Mouse (Mus musculus) left cerebral cortex, postnatal 25 days (tissue): ENCODE results near the gene Tmem138. TPM values are rescaled to one million over a fixed set of nuclear protein-coding genes. Genes with fewer than 3 reads are reported as not detected.
A peak's percentile ranks its signal among the peaks of the same experiment; 100 is the strongest.
"Not testable (repeated sequence)": the region's sequence is repeated elsewhere in the genome, so short reads cannot be mapped to it uniquely, and the experiment has no call there.

Experiments
- DNase-seq, 2 experiments: peaks; one replicate each; pipeline ENCODE4 v3.0.0; 2022; ENCODE audit warnings: low spot score in 2 of 2, mixed read lengths in 1 of 2
- intact Hi-C: fragments of 180-260 bp; cut with DNase I; formaldehyde crosslinking; loops from one replicate; pipeline ENCODE4 v1.15.1; 2025
- total RNA-seq, 2 experiments: library from RNA; stranded (reverse); gene quantifications; 2 replicates each; pipeline ENCODE4 v1.2.3; 2021

The Tmem138 gene
- total RNA-seq, 2 experiments from 2014 or later, result 12.4 to 13.6 TPM

DNA sequence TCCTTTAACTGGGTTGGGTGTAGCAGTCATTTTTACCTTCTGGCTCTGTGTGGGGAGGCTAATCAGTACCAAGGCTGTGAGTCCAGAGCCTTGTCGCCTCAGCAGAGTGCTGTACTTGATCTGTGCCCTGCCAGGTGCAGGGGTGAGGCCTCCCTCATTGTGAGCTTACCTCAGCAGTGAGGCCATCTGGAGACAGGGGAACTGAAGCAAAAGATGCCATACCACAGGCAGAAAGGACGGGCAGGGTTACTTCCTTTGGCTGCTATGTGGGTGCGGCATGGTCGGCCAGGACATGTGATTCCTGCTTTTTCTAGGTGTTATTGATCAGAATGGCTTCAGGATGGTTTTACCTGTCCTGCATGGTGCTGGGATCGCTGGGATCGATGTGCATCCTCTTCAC lies 4.8 kb upstream of the Tmem138 start:
- intact Hi-C loops, result no loop called here
- DNase-seq, result no peak

- intact Hi-C loops, result no loop called here
- no peak for DNase-seq
Measured at GRCm38 (mm10) chr19:10580761-10581160, 3.6 kb upstream of the Tmem138 start.

DNA sequence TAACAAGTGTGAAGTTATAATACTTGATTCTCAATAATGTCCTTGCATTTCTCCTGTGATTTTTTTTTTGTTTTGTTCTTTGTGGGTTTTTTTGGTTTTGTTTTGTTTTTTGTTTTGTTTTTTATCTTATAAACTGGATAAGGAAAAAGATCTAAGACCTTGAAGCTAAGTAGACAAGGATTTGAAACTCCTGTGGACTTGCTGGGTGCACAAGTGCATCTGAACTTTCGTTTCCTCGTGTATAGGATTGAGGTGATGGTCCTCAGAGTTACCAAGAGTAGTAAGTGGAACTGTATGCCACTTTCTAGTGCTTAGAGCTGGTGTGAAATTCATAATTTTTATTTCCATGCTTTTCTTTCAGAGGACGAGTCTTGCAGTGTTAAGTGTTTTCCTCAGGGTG lies 2.9 kb upstream of the Tmem138 start:
- intact Hi-C loops, result no loop called here

GRCm38 (mm10) chr19:10569627-10570026 lies 7.5 kb downstream of the Tmem138 start:
- intact Hi-C loops, result no loop called here
- DNase-seq, result no peak

More for the DNA sequence above, 2.9 kb upstream of the Tmem138 start:
- DNase-seq, result no peak

DNA sequence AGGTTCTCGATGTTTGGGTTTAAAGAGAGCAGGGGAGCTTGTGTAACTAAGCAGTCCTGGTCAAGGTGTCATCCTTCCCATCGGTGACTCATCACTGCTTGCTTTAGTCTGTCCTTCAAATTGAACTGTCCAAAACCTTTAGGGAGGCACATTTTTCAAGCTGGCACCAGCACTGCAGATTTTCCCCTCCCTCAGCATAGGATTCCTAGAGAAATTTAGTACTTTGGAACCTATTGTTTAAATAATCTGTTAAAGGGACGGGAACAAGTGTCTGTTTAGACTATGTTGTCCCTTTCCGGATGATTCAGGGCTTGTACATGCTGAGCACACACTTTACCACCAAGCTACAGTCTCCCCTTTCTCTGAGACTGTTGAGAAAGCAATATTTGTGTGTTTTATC lies 11.9 kb downstream of the Tmem138 start:
- intact Hi-C loops, result no loop called here
- DNase-seq, result no peak

- intact Hi-C loops, result no loop called here
- no peak for DNase-seq
Measured at GRCm38 (mm10) chr19:10564278-10564677, 12.9 kb downstream of the Tmem138 start.

GRCm38 (mm10) chr19:10562351-10562750 lies 14.8 kb downstream of the Tmem138 start:
- no peak for DNase-seq
- intact Hi-C loops, result no loop called here

DNA sequence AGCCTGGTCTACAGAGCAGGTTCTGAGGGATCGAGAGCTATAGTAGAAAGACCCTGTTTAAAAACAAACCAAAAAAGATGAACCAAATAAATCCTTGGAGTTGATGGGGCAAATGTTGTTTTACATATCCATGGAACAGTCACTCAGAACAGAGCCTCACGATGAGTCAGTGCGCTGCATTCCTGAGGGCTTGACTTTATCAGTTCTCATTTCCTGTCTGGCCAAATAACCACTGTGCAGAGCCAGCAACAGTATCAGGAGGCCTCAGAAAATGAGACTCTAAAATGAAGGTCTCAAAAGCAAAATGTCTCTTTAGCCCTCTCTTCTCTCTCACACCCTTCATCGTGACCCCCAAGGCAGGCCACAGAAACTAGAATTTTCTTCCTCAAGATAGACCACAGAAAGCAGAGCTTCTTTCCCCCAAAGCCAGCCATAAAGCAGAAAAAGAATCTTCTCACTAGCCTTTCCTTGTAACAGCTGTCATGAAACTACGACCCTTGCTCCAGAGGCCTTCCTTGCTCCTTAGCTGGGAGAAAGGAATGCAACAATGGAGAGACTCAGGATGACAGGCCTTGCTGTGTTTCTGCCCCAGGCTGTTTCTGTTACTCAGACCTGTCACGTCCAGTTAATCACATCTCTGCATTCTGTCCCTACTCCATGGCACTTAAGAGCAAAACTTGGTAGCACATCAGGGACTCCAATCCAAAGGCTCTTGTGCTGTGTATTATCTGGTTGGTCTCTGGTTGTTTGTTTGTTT lies 15.4 kb downstream of the Tmem138 start:
- intact Hi-C loops, result no loop called here
- no peak for DNase-seq

DNA sequence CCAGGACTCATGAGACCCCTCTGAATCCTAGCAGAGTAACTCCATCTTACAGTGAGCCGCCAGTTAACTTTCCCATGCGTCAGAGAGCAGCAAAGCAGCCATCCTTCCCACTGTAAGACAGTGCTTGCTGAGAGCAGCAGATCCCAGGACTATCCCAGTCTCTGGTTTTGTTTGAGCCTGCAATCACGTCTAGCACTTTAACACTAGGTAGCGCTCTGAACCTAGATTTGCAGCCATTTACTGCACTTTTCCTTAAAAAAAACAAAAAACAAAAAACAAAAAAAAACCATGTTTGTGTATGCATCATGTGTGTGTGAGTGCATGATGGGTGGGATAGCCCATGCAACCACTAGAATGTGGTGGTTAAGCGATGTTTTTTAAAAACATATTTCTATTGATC lies 17.1 kb downstream of the Tmem138 start:
- intact Hi-C loops, result no loop called here

DNA sequence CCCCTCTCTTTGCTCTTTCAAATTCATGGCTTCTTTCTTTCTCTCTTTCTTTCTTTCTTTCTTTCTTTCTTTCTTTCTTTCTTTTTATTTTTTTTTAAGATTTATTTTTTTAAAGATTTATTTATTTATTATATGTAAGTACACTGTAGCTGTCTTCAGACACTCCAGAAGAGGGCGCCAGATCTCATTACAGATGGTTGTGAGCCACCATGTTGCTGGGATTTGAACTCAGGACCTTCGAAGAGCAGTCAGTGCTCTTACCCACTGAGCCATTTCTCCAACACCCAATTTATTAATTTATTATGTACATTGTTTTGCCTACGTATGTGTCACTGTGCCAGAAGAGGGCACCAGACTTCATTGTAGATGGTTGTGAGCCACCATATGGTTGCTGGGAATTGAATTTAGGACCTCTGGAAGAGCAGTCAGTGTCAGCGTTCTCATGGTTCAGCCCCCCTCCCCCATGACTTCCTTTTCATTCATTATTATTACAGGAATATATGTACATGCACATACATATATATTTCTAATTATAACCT lies 19.3 kb downstream of the Tmem138 start:
- intact Hi-C loops, result not testable (repeated sequence)

More for the DNA sequence above, 17.1 kb downstream of the Tmem138 start:
- DNase-seq, result peak in 1 of 2 experiments; percentile 14

DNA sequence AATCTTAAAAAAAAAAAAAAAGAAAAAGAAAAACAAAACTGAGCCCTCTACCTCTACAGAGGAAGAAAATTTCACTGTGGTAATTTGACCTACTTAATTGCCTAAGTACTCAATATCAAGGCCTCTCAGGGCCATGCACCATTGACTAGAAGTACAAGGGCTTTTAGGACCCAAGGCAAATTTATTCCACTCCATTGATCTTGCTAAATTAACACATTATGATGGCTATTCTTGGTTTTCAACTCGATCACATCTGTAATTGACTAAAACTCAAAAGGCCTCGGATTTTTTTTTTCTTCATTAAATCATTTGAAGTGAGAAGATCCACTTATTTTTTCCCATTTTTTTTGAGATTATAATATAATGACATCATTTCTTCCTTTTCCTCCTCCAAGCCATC lies 19.7 kb downstream of the Tmem138 start:
- intact Hi-C loops, result no loop called here
- DNase-seq, result no peak

More for the DNA sequence above, 19.3 kb downstream of the Tmem138 start:
- not testable (repeated sequence) for DNase-seq

DNA sequence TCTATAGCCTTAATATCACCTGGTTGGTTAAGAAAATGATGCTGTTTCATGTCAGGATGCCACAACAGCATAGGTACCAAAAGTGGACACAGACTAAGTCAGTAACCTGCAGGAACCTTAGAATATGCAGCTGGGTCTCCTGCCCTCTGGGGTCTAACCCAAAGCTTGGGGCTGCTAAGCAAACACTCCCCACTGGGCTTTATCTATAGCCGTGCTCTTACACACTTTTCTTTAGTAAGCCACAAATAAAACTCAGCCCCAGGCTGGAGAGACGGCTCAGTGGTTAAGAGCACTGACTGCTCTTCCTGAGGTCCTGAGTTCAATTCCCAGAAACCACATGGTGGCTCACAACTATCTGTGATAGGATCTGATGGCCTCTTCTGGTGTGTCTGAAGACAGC lies 20.2 kb downstream of the Tmem138 start:
- intact Hi-C loops, result no loop called here
- DNase-seq, result no peak

GRCm38 (mm10) chr19:10555624-10556510 lies 21.3 kb downstream of the Tmem138 start, which contains the start of gene Tmem216:
Gene Tmem216, minus strand, starts transcription at chr19:10556238.
- DNase-seq, result peak; percentile 88 to 90
- intact Hi-C loops, result loop anchor here (1.0 kb wide), 2 partner anchors 21 to 49 kb away; partner anchors contain the start of genes Cyb561a3, Ddb1, Tkfc and Tmem138

DNA sequence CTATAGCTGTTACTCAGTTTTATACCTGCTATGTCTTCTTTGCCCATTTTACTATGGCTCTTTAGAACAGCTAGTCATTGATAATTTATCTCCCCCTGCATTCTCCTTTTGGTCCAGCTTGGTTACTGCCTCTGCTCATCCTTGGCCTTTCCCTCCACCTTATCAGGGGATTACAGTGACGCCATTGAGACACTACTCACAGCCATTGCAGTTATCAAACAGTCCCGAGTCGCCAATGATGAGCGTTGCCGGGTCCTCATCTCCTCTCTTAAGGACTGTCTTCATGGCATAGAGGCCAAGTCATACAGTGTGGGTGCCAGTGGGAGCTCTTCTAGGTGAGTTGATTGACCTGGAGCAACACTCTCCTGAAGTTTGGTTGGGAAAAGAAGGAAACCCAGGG lies 37.7 kb downstream of the Tmem138 start:
- no peak for DNase-seq

DNA sequence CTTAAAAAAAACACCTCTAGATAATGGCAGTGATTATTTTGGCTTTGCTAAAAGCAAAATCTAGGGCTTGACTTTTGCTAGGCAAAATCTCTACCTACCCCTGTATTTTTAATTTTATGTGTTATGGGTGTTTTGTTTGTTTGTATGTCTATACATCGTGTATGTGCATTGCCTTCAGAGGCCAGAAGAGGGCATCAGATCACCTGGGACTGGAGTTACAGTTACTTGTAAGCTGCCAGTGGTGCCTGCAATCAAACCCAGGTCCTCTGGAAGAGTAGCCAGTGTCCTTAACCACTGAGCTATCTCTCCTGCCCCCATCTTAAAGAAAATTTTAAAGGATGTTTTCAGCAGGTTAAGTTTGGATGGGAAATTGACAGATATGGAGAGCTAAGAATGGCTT lies 47.1 kb downstream of the Tmem138 start:
- intact Hi-C loops, result no loop called here
- no peak for DNase-seq

More for the DNA sequence above, 37.7 kb downstream of the Tmem138 start:
- intact Hi-C loops, result loop anchor here (5.0 kb wide), 1 partner anchor 78 kb away; no protein-coding TSS in a partner anchor

DNA sequence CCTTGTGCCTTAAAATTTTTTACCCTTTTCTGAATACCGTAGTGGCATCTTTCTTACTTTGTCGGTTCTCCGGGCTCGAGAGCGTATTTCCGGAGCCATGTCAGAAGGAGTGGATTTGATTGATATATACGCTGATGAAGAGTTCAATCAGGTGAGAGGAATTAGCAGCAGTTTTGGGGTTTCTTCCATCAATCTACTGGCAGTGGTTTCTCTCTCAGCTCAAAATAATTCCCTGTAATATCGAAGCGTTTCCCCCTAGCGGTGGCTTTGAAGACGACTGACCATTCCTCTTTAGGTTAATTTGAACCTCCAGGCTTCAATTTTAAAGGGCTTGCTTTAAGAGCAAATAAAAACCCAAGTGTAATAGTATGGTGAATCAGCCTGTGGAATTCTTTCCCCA lies 51.3 kb downstream of the Tmem138 start, which contains the start of gene Sdhaf2:
Gene Sdhaf2, minus strand, starts transcription at position 233 of the 400 bp plus-strand sequence.
- peak; percentile 40 to 57 for DNase-seq
- intact Hi-C loops, result no loop called here

DNA sequence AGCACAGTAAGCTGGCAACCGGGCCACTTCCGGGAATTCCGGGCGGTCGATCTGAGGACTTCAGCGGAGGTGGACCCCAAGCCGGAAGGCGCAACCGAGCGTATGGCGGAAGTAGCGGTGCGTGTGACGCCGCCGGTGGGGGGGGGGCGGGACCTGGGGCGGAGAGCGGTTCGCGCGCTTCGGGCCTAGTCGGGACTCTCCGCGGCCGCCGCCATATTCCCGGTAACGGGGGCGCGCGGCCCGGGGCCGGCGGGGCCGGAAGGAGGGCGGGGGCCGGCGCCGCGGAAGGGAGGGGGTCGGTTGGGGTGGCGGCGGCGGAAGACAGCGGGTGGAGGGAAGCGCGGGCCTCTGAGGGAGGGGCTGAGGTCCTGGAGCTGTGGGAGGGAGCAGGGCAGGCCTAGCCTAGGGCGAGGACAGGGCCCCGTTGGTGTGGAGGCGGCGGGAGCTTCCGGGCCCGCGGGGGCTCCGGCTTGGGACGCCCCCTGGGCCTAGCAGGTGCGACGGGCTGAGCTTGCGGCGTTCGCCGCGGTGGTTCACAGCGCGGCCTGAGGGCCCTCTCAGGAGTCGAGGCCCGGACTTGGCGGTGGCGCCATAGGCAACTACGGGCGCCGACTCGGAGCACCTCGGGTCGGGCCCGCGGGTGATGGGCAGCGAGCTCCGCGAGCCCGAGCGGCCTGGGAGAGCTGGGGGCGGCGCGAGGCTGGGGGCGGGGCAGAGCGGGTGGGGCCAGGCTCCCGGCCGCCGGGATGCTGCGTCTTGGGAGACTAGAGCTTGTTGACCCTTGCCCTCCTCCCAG lies 51.9 kb downstream of the Tmem138 start, which contains the start of gene Cpsf7:
Gene Cpsf7, plus strand, starts transcription at position 161 of the 796 bp plus-strand sequence.
- peak; percentile 88 to 94 for DNase-seq
- intact Hi-C loops, result no loop called here

DNA sequence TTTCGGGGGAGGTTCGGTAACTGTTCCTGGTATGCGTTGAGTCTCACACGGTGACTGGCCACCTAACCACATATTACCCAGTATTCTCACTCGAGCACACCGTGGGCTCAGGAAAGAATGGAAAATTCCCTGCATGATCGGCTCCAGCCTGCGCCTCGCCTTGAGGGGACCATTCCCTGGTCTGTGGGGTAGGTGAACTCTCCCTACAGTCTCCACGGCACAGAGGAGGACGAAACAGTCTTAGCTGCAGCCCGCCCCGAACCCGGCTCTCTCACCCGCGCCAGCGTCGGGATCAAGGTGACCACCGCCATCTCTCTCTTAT lies 52.4 kb downstream of the Tmem138 start:
- DNase-seq, result no peak
- intact Hi-C loops, result no loop called here

- intact Hi-C loops, result no loop called here
- no peak for DNase-seq
Measured at GRCm38 (mm10) chr19:10523483-10524080, 53.6 kb downstream of the Tmem138 start.
